In the genomic region with DNA sequence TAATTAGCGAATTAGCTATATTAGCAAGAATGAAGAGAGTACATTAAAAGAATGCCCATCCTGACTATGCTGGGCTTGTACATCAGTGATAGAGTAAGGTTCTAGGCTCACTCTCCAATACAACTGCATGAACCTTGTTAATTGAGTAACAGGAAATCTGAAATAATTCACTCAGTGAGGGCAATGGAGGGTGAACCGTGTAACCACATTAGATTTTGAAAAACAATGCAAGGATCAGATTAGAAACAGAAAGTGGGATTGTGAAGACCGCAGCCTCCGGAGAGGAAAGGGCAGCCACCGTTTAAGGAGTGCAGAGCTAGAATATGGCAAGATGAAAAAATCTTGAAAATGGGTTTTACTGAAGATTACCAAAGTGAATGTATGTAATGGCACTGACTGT, we compare ENCODE assay signal across 8 mouse cellular contexts. TPM values are rescaled to one million over a fixed set of nuclear protein-coding genes. Genes with fewer than 3 reads are reported as not detected.
DNase-seq lines count a peak whose midpoint lies in the region; ATAC-seq and TF ChIP-seq lines count a peak whose summit lies in the region.

No protein-coding gene starts in this region.

- intact Hi-C loops in gastrocnemius, postnatal 36 days (cut with DNase I): loop anchor here (5.0 kb wide), 1 partner anchor 34 kb away; no protein-coding TSS in a partner anchor

- H3K27me3 ChIP-seq in kidney, adult 2 months (replicated peaks; ENCODE audit: control insufficient read depth, insufficient read depth, low read length): no peaks in the 10 kb centered on the region
- no peaks in the 10 kb centered on the region for H3K27me3 ChIP-seq in embryonic facial prominence, embryonic 13.5 days
- no peaks in the 10 kb centered on the region for H3K27me3 ChIP-seq in liver, embryonic 13.5 days

- H3K4me3 ChIP-seq in kidney, adult 2 months (ENCODE audit: insufficient read depth, low read depth, low read length): no peak overlapping the region
- H3K4me3 ChIP-seq in embryonic facial prominence, embryonic 13.5 days: peak overlapping the region; percentile 25
- H3K4me3 ChIP-seq in liver, embryonic 13.5 days (replicated peaks): peak overlapping the region; percentile 60

- peak; percentile 22 for DNase-seq in kidney, adult 2 months
- DNase-seq in kidney, postnatal 25 days: no peak
- DNase-seq in CD4-positive, CD25-positive, alpha-beta regulatory T cell, adult 2 months (ENCODE audit: low read depth, low spot score): peak; percentile 67
- no peak for DNase-seq in liver, embryonic 13.5 days
- DNase-seq in gastrocnemius, postnatal 36 days: no peak
- DNase-seq in adrenal gland, postnatal 14 days: no peak
- no peak for DNase-seq in adrenal gland, adult 8-10 months

- TF ChIP-seq POLR2A in kidney, adult 2 months (IDR thresholded peaks at IDR 0.05; ENCODE audit: low read depth, low read length): no peak

- WGBS in kidney, adult 2 months: 25% methylated on average over 5 of the region's 5 CpGs
- WGBS in embryonic facial prominence, embryonic 13.5 days: 44% methylated on average over 5 of the region's 5 CpGs
- 48% methylated on average over 5 of the region's 5 CpGs for WGBS in liver, embryonic 13.5 days (ENCODE audit: insufficient replicate concordance)

- no peak for TF ChIP-seq CTCF in kidney, adult 2 months (conservative IDR thresholded peaks at IDR 0.05; ENCODE audit: insufficient read depth, insufficient read length, low read depth, low read length)

- H3K4me1 ChIP-seq in kidney, adult 2 months (ENCODE audit: control insufficient read depth, insufficient read depth, low read length): 0 out of 2 replicates have a peak, but pooled peaks cover 2% of the 10 kb centered on the region
- peaks cover 20% of the 10 kb centered on the region for H3K4me1 ChIP-seq in embryonic facial prominence, embryonic 13.5 days
- peaks cover 39% of the 10 kb centered on the region for H3K4me1 ChIP-seq in liver, embryonic 13.5 days (replicated peaks)

- no peaks in the 10 kb centered on the region for H3K9me3 ChIP-seq in embryonic facial prominence, embryonic 13.5 days
- H3K9me3 ChIP-seq in liver, embryonic 13.5 days (replicated peaks): no peaks in the 10 kb centered on the region

- H3K4me2 ChIP-seq in embryonic facial prominence, embryonic 13.5 days: peak overlapping the region; percentile 47
- peak overlapping the region; percentile 71 for H3K4me2 ChIP-seq in liver, embryonic 13.5 days

- ATAC-seq in embryonic facial prominence, embryonic 13.5 days (ENCODE audit: insufficient number of reproducible peaks, insufficient read depth, low FRiP score, low TSS enrichment, low read depth): no peak
- ATAC-seq in liver, embryonic 13.5 days (ENCODE audit: low read depth): no peak

- no peaks in the 10 kb centered on the region for H3K36me3 ChIP-seq in kidney, adult 2 months (ENCODE audit: control insufficient read depth, insufficient read depth, low read length)
- peaks cover 14% of the 10 kb centered on the region for H3K36me3 ChIP-seq in embryonic facial prominence, embryonic 13.5 days
- peaks cover 55% of the 10 kb centered on the region for H3K36me3 ChIP-seq in liver, embryonic 13.5 days

- H3K27ac ChIP-seq in kidney, adult 2 months (ENCODE audit: insufficient read depth, low read depth, low read length): peak overlapping the region; percentile 59; the same call in 1 of the 2 replicates
- H3K27ac ChIP-seq in embryonic facial prominence, embryonic 13.5 days: no peak overlapping the region
- peak overlapping the region; percentile 48 for H3K27ac ChIP-seq in liver, embryonic 13.5 days

- no peak overlapping the region for H3K9ac ChIP-seq in embryonic facial prominence, embryonic 13.5 days
- H3K9ac ChIP-seq in liver, embryonic 13.5 days: peak overlapping the region; percentile 66

RNA-seq across cellular contexts. Expression of gene Trim59, which starts 3.3 kb away (rescaled TPM):
- polyA plus RNA-seq in kidney, adult 2 months (2012; rRNA removed): 0.34 and 0.42 TPM in 2 replicates
- polyA plus RNA-seq in embryonic facial prominence, embryonic 13.5 days (2015; fragmentation: Nextera tagmentation; extraction: Ambion mirVana): 120 and 124 TPM in 2 replicates
- 135 and 164 TPM in 2 replicates for polyA plus RNA-seq in liver, embryonic 13.5 days (2015; fragmentation: Nextera tagmentation; extraction: Ambion mirVana)
- total RNA-seq in gastrocnemius, postnatal 36 days (2021): 1 to 10 TPM in 1 of 2 experiments, under 1 TPM in 1; 0.91 to 1.4 TPM
- 17.2 and 17.8 TPM in 2 replicates for total RNA-seq in adrenal gland, postnatal 14 days (2021)
- total RNA-seq in adrenal gland, adult 8-10 months (2022): 1 to 10 TPM; 4.4 to 5.8 (median 5.1) TPM

RNA-seq across cellular contexts. Expression of gene Smc4, which starts 36.8 kb away (rescaled TPM):
- 2.5 and 3.0 TPM in 2 replicates for polyA plus RNA-seq in kidney, adult 2 months (2012; rRNA removed)
- 167 and 188 TPM in 2 replicates for polyA plus RNA-seq in embryonic facial prominence, embryonic 13.5 days (2015; fragmentation: Nextera tagmentation; extraction: Ambion mirVana)
- polyA plus RNA-seq in liver, embryonic 13.5 days (2015; fragmentation: Nextera tagmentation; extraction: Ambion mirVana): 166 and 219 TPM in 2 replicates
- 1 to 10 TPM; 7.6 to 9.0 TPM for total RNA-seq in gastrocnemius, postnatal 36 days (2021)
- total RNA-seq in adrenal gland, postnatal 14 days (2021): 46.1 and 52.4 TPM in 2 replicates
- 10 to 100 TPM; 26.5 to 33.6 (median 29.2) TPM for total RNA-seq in adrenal gland, adult 8-10 months (2022)

RNA-seq across cellular contexts. Expression of gene Ift80, which starts 36.9 kb away (rescaled TPM):
- polyA plus RNA-seq in kidney, adult 2 months (2012; rRNA removed): 3.8 and 4.2 TPM in 2 replicates
- 18.6 and 22.6 TPM in 2 replicates for polyA plus RNA-seq in embryonic facial prominence, embryonic 13.5 days (2015; fragmentation: Nextera tagmentation; extraction: Ambion mirVana)
- polyA plus RNA-seq in liver, embryonic 13.5 days (2015; fragmentation: Nextera tagmentation; extraction: Ambion mirVana): 5.9 and 7.1 TPM in 2 replicates
- total RNA-seq in gastrocnemius, postnatal 36 days (2021): 1 to 10 TPM; 2.6 to 3.9 TPM
- total RNA-seq in adrenal gland, postnatal 14 days (2021): 23.2 and 25.6 TPM in 2 replicates
- 10 to 100 TPM; 22.7 to 40.6 (median 30.2) TPM for total RNA-seq in adrenal gland, adult 8-10 months (2022)

Comparison
In these comparisons a context has a peak if more than half of its experiments do, and no peak if none do; other contexts are left out.
1. DNase-seq: peak in kidney, adult 2 months (single experiment) and CD4-positive, CD25-positive, alpha-beta regulatory T cell, adult 2 months (single experiment); none in kidney, postnatal 25 days (0 of 2), liver, embryonic 13.5 days (single experiment), gastrocnemius, postnatal 36 days (0 of 2), adrenal gland, postnatal 14 days (single experiment) and adrenal gland, adult 8-10 months (single experiment).